Mouse (Mus musculus): ENCODE measurements around the gene Tgm2.

DNA sequence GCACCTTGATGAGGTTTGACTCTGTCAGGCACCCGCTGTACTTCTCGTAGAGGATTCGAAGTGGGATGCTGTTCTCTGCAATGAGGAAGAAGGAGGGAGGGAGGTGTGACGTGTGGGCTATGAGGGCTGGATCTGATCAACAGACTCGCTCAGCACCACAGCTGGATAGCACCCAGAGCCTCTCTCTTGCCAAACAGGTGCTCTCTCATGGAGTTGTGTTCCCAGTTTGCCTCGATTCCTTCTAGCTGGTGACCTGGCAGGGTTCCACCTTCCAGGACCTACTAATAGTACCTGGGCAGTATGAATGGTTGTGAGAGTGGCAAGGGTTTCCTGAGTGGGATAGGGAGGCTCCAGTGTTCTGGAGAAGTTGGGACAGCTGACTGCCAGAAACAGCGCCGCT is 26.0 kb downstream of the Tgm2 start:
- TF ChIP-seq ZNF384 (IDR thresholded peaks at IDR 0.05; ENCODE audit: low read depth, low read length) (no peak), HCFC1 (IDR thresholded peaks at IDR 0.05; ENCODE audit: borderline replicate concordance, insufficient read depth, low read length) (no peak)
